Mouse (Mus musculus): ENCODE results near the gene Notch2. TPM values are rescaled to one million over a fixed set of nuclear protein-coding genes. Genes with fewer than 3 reads are reported as not detected.

The Notch2 gene
- polyA plus RNA-seq, 1 experiment from 2014 or later, result 35.7 TPM

- WGBS, result 82% methylated on average over 2 of the region's 2 CpGs
- Histone ChIP-seq H3K27me3 (no peaks in the 10 kb centered on the region), H3K9ac (replicated peaks) (no peak overlapping the region), H3K4me3 (replicated peaks) (no peak overlapping the region), H3K4me2 (no peak overlapping the region), H3K9me3 (no peaks in the 10 kb centered on the region), H3K27ac (no peak overlapping the region), H3K4me1 (replicated peaks) (peaks cover 34% of the 10 kb centered on the region), H3K36me3 (peaks cover 55% of the 10 kb centered on the region)
- ATAC-seq (ENCODE audit: insufficient number of reproducible peaks, insufficient read depth, low FRiP score, low TSS enrichment, low read depth), result no peak
Observed at GRCm38 (mm10) chr3:98079601-98080215, 66.4 kb downstream of the Notch2 start.

- H3K9me3 ChIP-seq, result no peaks in the 10 kb centered on the region
- WGBS, result 90% methylated on average over 4 of the region's 4 CpGs
- peaks cover 51% of the 10 kb centered on the region for H3K36me3 ChIP-seq
- H3K9ac ChIP-seq (replicated peaks), result no peak overlapping the region
- H3K4me1 ChIP-seq (replicated peaks), result peaks cover 34% of the 10 kb centered on the region
- no peaks in the 10 kb centered on the region for H3K27me3 ChIP-seq
- H3K4me3 ChIP-seq (replicated peaks), result no peak overlapping the region
- no peak overlapping the region for H3K4me2 ChIP-seq
- H3K27ac ChIP-seq, result no peak overlapping the region
- no peak for ATAC-seq (ENCODE audit: insufficient number of reproducible peaks, insufficient read depth, low FRiP score, low TSS enrichment, low read depth)
Observed at GRCm38 (mm10) chr3:98080630-98081029, 67.3 kb downstream of the Notch2 start.

GRCm38 (mm10) chr3:98082188-98082587 is 68.9 kb downstream of the Notch2 start:
- H3K4me1 ChIP-seq (replicated peaks), result peaks cover 45% of the 10 kb centered on the region
- H3K9ac ChIP-seq (replicated peaks), result no peak overlapping the region
- H3K36me3 ChIP-seq, result peaks cover 50% of the 10 kb centered on the region
- no peak for ATAC-seq (ENCODE audit: insufficient number of reproducible peaks, insufficient read depth, low FRiP score, low TSS enrichment, low read depth)
- H3K4me3 ChIP-seq (replicated peaks), result no peak overlapping the region
- peak overlapping the region; percentile 41; the same call in 1 of the 2 replicates for H3K27ac ChIP-seq
- no peaks in the 10 kb centered on the region for H3K27me3 ChIP-seq
- H3K4me2 ChIP-seq, result no peak overlapping the region
- 67% methylated on average over 3 of the region's 3 CpGs for WGBS
- no peaks in the 10 kb centered on the region for H3K9me3 ChIP-seq

- no peak overlapping the region for H3K4me2 ChIP-seq
- peaks cover 47% of the 10 kb centered on the region for H3K4me1 ChIP-seq (replicated peaks)
- peaks cover 47% of the 10 kb centered on the region for H3K36me3 ChIP-seq
- no peak overlapping the region for H3K4me3 ChIP-seq (replicated peaks)
- H3K27ac ChIP-seq, result no peak overlapping the region
- no peaks in the 10 kb centered on the region for H3K9me3 ChIP-seq
- ATAC-seq (ENCODE audit: insufficient number of reproducible peaks, insufficient read depth, low FRiP score, low TSS enrichment, low read depth), result no peak
- H3K27me3 ChIP-seq, result no peaks in the 10 kb centered on the region
- WGBS, result 78% methylated on average over 3 of the region's 3 CpGs
- H3K9ac ChIP-seq (replicated peaks), result no peak overlapping the region
Observed at GRCm38 (mm10) chr3:98082972-98083371, 69.6 kb downstream of the Notch2 start.

- ATAC-seq (ENCODE audit: insufficient number of reproducible peaks, insufficient read depth, low FRiP score, low TSS enrichment, low read depth), result no peak
- Histone ChIP-seq H3K36me3 (peaks cover 47% of the 10 kb centered on the region), H3K27me3 (no peaks in the 10 kb centered on the region), H3K9ac (replicated peaks) (no peak overlapping the region), H3K9me3 (no peaks in the 10 kb centered on the region), H3K4me2 (no peak overlapping the region), H3K4me3 (replicated peaks) (no peak overlapping the region), H3K4me1 (replicated peaks) (peaks cover 47% of the 10 kb centered on the region), H3K27ac (peak overlapping the region; percentile 78)
- WGBS, result 59% methylated on average over 8 of the region's 8 CpGs
Observed at GRCm38 (mm10) chr3:98084061-98084655, 70.8 kb downstream of the Notch2 start.

- Histone ChIP-seq H3K36me3 (peaks cover 47% of the 10 kb centered on the region), H3K4me3 (replicated peaks) (no peak overlapping the region), H3K9ac (replicated peaks) (no peak overlapping the region), H3K27me3 (no peaks in the 10 kb centered on the region), H3K9me3 (no peaks in the 10 kb centered on the region), H3K4me1 (replicated peaks) (peaks cover 53% of the 10 kb centered on the region), H3K4me2 (no peak overlapping the region), H3K27ac (peak overlapping the region; percentile 90)
- ATAC-seq (ENCODE audit: insufficient number of reproducible peaks, insufficient read depth, low FRiP score, low TSS enrichment, low read depth), result no peak
- WGBS, result 54% methylated on average over 13 of the region's 13 CpGs
Observed at GRCm38 (mm10) chr3:98084870-98085269, 71.5 kb downstream of the Notch2 start.

GRCm38 (mm10) chr3:98085812-98086268 is 72.5 kb downstream of the Notch2 start:
- WGBS, result 19% methylated on average over 5 of the region's 5 CpGs
- Histone ChIP-seq H3K36me3 (peaks cover 43% of the 10 kb centered on the region), H3K4me3 (replicated peaks) (no peak overlapping the region), H3K4me1 (replicated peaks) (peaks cover 59% of the 10 kb centered on the region), H3K9ac (replicated peaks) (0 out of 2 replicates have a peak overlapping the region, but pooled peaks have one; percentile 40), H3K9me3 (no peaks in the 10 kb centered on the region), H3K4me2 (peak overlapping the region; percentile 23; the same call in 1 of the 2 replicates), H3K27ac (peak overlapping the region; percentile 90), H3K27me3 (no peaks in the 10 kb centered on the region)
- ATAC-seq (ENCODE audit: insufficient number of reproducible peaks, insufficient read depth, low FRiP score, low TSS enrichment, low read depth), result peak; percentile 72

- Histone ChIP-seq H3K27ac (peak overlapping the region; percentile 90), H3K4me1 (replicated peaks) (peaks cover 59% of the 10 kb centered on the region), H3K9ac (replicated peaks) (no peak overlapping the region), H3K27me3 (no peaks in the 10 kb centered on the region), H3K9me3 (no peaks in the 10 kb centered on the region), H3K4me2 (no peak overlapping the region), H3K36me3 (peaks cover 45% of the 10 kb centered on the region), H3K4me3 (replicated peaks) (no peak overlapping the region)
- ATAC-seq (ENCODE audit: insufficient number of reproducible peaks, insufficient read depth, low FRiP score, low TSS enrichment, low read depth), result peak; percentile 24; the same call in 1 of the 2 replicates
- 20% methylated on average over 4 of the region's 4 CpGs for WGBS
Observed at GRCm38 (mm10) chr3:98086441-98086840, 73.1 kb downstream of the Notch2 start.

- Histone ChIP-seq H3K36me3 (peaks cover 46% of the 10 kb centered on the region), H3K4me2 (no peak overlapping the region)
- WGBS, result 51% methylated on average over 5 of the region's 5 CpGs
Observed at GRCm38 (mm10) chr3:98086860-98087259, 73.5 kb downstream of the Notch2 start.

GRCm38 (mm10) chr3:98087551-98087950 is 74.2 kb downstream of the Notch2 start:
- Histone ChIP-seq H3K27me3 (no peaks in the 10 kb centered on the region), H3K4me1 (replicated peaks) (peaks cover 59% of the 10 kb centered on the region), H3K27ac (peak overlapping the region; percentile 90; the same call in 1 of the 2 replicates), H3K4me2 (no peak overlapping the region), H3K9ac (replicated peaks) (no peak overlapping the region), H3K36me3 (peaks cover 40% of the 10 kb centered on the region), H3K4me3 (replicated peaks) (no peak overlapping the region), H3K9me3 (no peaks in the 10 kb centered on the region)
- ATAC-seq (ENCODE audit: insufficient number of reproducible peaks, insufficient read depth, low FRiP score, low TSS enrichment, low read depth), result no peak
- WGBS, result 84% methylated on average over 3 of the region's 3 CpGs

More at GRCm38 (mm10) chr3:98086860-98087259, 73.5 kb downstream of the Notch2 start:
- ATAC-seq (ENCODE audit: insufficient number of reproducible peaks, insufficient read depth, low FRiP score, low TSS enrichment, low read depth), result no peak
- H3K9ac ChIP-seq (replicated peaks), result no peak overlapping the region
- H3K4me1 ChIP-seq (replicated peaks), result peaks cover 59% of the 10 kb centered on the region
- H3K9me3 ChIP-seq, result no peaks in the 10 kb centered on the region
- H3K4me3 ChIP-seq (replicated peaks), result no peak overlapping the region
- H3K27ac ChIP-seq, result peak overlapping the region; percentile 90
- no peaks in the 10 kb centered on the region for H3K27me3 ChIP-seq

GRCm38 (mm10) chr3:98089702-98090101 is 76.4 kb downstream of the Notch2 start:
- H3K4me2 ChIP-seq, result no peak overlapping the region
- no peaks in the 10 kb centered on the region for H3K27me3 ChIP-seq
- WGBS, result 78% methylated on average over 5 of the region's 5 CpGs
- H3K4me1 ChIP-seq (replicated peaks), result peaks cover 53% of the 10 kb centered on the region
- H3K4me3 ChIP-seq (replicated peaks), result no peak overlapping the region
- peaks cover 36% of the 10 kb centered on the region for H3K36me3 ChIP-seq
- H3K9me3 ChIP-seq, result no peaks in the 10 kb centered on the region
- ATAC-seq (ENCODE audit: insufficient number of reproducible peaks, insufficient read depth, low FRiP score, low TSS enrichment, low read depth), result no peak
- H3K9ac ChIP-seq (replicated peaks), result no peak overlapping the region
- peak overlapping the region; percentile 30; the same call in 1 of the 2 replicates for H3K27ac ChIP-seq
